ENCODE assay signal across 31 mouse cellular contexts in the genomic region with DNA sequence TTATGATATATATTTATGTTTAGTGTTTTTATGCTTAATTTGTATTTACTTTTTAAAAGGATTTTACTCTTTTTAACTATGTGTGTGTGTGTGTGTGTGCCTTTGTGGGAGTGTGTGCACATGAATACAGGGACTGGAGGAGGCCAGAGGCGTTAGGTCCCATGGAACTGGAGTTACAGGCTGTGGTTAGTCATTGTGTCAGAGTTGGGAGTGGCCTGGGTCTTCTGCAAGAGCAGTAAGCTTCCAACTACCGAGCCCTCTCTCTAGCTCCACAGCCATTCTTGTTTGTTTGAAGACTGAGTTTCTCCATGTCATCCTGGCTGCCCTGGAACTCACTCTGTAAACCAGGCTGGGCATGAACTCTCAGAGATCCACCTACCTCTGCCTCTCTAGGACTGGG. TPM values are rescaled to one million over a fixed set of nuclear protein-coding genes. Genes with fewer than 3 reads are reported as not detected.
DNase-seq lines count a peak whose midpoint lies in the region; ATAC-seq and TF ChIP-seq lines count a peak whose summit lies in the region.
"Had no signal": no experiment of that assay in that cellular context is flagged by ENCODE, and none has a peak within 500 bp of the region (broad histone marks: within the 10 kb centered on the region; RNA-seq: fewer than 3 reads in every experiment).

No protein-coding gene starts in this region.

- no peaks in the 10 kb centered on the region for H3K9me3 ChIP-seq in liver, embryonic 15.5 days (replicated peaks)
- no peaks in the 10 kb centered on the region for H3K9me3 ChIP-seq in kidney, embryonic 15.5 days (replicated peaks)
- H3K9me3 ChIP-seq: embryonic facial prominence, embryonic 15.5 days; hindbrain, embryonic 13.5 days; midbrain, embryonic 15.5 days; neural tube, embryonic 12.5 days had no signal

- H3K4me1 ChIP-seq in liver, embryonic 15.5 days (replicated peaks), result peaks cover 57% of the 10 kb centered on the region
- peaks cover 2% of the 10 kb centered on the region for H3K4me1 ChIP-seq in bone marrow, adult 2 months (ENCODE audit: control insufficient read depth, insufficient read depth, low read length)
- H3K4me1 ChIP-seq in kidney, embryonic 15.5 days, result peaks cover 11% of the 10 kb centered on the region
- H3K4me1 ChIP-seq: embryonic facial prominence, embryonic 15.5 days; hindbrain, embryonic 13.5 days; midbrain, embryonic 15.5 days; neural tube, embryonic 12.5 days had no signal

- no peak for DNase-seq in liver
- DNase-seq in yolk sac, embryonic 10.5 days (ENCODE audit: low spot score), result peak; percentile 14
- no peak for DNase-seq in ovary, postnatal 10 days (ENCODE audit: low spot score)
- DNase-seq: adrenal gland, postnatal 10 days; cerebellum, adult 8-10 months; gastrocnemius, postnatal 25 days; kidney, adult 2 months; kidney, postnatal 10 days; left cerebral cortex, postnatal 4 days; retina, postnatal 1 day; right cerebral cortex, postnatal 25 days; thymus, adult 2 months; thymus, postnatal 4 days had no signal

- no peaks in the 10 kb centered on the region for H3K36me3 ChIP-seq in liver, embryonic 15.5 days (replicated peaks)
- no peaks in the 10 kb centered on the region for H3K36me3 ChIP-seq in kidney, embryonic 15.5 days
- H3K36me3 ChIP-seq: embryonic facial prominence, embryonic 15.5 days; hindbrain, embryonic 13.5 days; midbrain, embryonic 15.5 days; neural tube, embryonic 12.5 days had no signal

- no peak for TF ChIP-seq POLR2A in bone marrow, adult 2 months (IDR thresholded peaks at IDR 0.05; ENCODE audit: borderline replicate concordance, control insufficient read depth, low read depth, low read length)

- no peaks in the 10 kb centered on the region for H3K27me3 ChIP-seq in liver, embryonic 15.5 days
- no peaks in the 10 kb centered on the region for H3K27me3 ChIP-seq in kidney, embryonic 15.5 days
- H3K27me3 ChIP-seq: embryonic facial prominence, embryonic 15.5 days; hindbrain, embryonic 13.5 days; midbrain, embryonic 15.5 days; neural tube, embryonic 12.5 days had no signal

- H3K9ac ChIP-seq in liver, embryonic 15.5 days, result no peak overlapping the region
- H3K9ac ChIP-seq in kidney, embryonic 15.5 days, result no peak overlapping the region
- H3K9ac ChIP-seq: embryonic facial prominence, embryonic 15.5 days; hindbrain, embryonic 13.5 days; midbrain, embryonic 15.5 days; neural tube, embryonic 12.5 days had no signal

- H3K4me3 ChIP-seq in liver, embryonic 15.5 days (replicated peaks), result no peak overlapping the region
- H3K4me3 ChIP-seq in bone marrow, adult 2 months (replicated peaks; ENCODE audit: control insufficient read depth, low read depth, low read length), result no peak overlapping the region
- H3K4me3 ChIP-seq in kidney, embryonic 15.5 days (replicated peaks), result no peak overlapping the region
- H3K4me3 ChIP-seq: embryonic facial prominence, embryonic 15.5 days; hindbrain, embryonic 13.5 days; midbrain, embryonic 15.5 days; neural tube, embryonic 12.5 days had no signal

- 0 out of 2 replicates have a peak overlapping the region, but pooled peaks have one; percentile 21 for H3K27ac ChIP-seq in liver, embryonic 15.5 days (replicated peaks)
- H3K27ac ChIP-seq in bone marrow, adult 2 months (ENCODE audit: control insufficient read depth, insufficient read depth, low read depth, low read length, poor library complexity), result peak overlapping the region; percentile 11; the same call in 1 of the 2 replicates
- no peak overlapping the region for H3K27ac ChIP-seq in kidney, embryonic 15.5 days
- H3K27ac ChIP-seq: embryonic facial prominence, embryonic 15.5 days; hindbrain, embryonic 13.5 days; midbrain, embryonic 15.5 days; neural tube, embryonic 12.5 days had no signal

- TF ChIP-seq CTCF in bone marrow, adult 2 months (IDR thresholded peaks at IDR 0.05; ENCODE audit: control insufficient read depth, insufficient read depth, low read length), result no peak

- H3K4me2 ChIP-seq in liver, embryonic 15.5 days, result no peak overlapping the region
- no peak overlapping the region for H3K4me2 ChIP-seq in kidney, embryonic 15.5 days
- H3K4me2 ChIP-seq: embryonic facial prominence, embryonic 15.5 days; hindbrain, embryonic 13.5 days; midbrain, embryonic 15.5 days; neural tube, embryonic 12.5 days had no signal

- ATAC-seq in liver, embryonic 15.5 days (ENCODE audit: insufficient read depth), result no peak
- ATAC-seq in megakaryocyte, adult 5-6 weeks (ENCODE audit: poor library complexity, severe bottlenecking), result peak; percentile 77
- no peak for ATAC-seq in kidney, embryonic 15.5 days (replicated peaks; ENCODE audit: low FRiP score)
- ATAC-seq: forebrain, embryonic 16.5 days; midbrain, embryonic 15.5 days had no signal

- 22% methylated on average over 2 of the region's 2 CpGs for WGBS in liver, embryonic 15.5 days (ENCODE audit: insufficient replicate concordance)
- 18% methylated on average over 2 of the region's 2 CpGs for WGBS in bone marrow, adult 2 months
- WGBS in kidney, embryonic 15.5 days, result 43% methylated on average over 2 of the region's 2 CpGs

RNA-seq across cellular contexts. Expression of a gene that starts 27.2 kb away (rescaled TPM):
- polyA plus RNA-seq in liver, embryonic 15.5 days (2015; fragmentation: Nextera tagmentation; extraction: Ambion mirVana), result not detected in 2 replicates
- not detected in 2 replicates for polyA plus RNA-seq in bone marrow, adult 2 months (2011; ENCODE audit: insufficient read depth, insufficient read length, low replicate concordance, missing spikeins)
- total RNA-seq in megakaryocyte, adult 5-6 weeks (2015), result not detected in 2 replicates
- total RNA-seq in megakaryocyte, adult 5-6 weeks (2017), result not detected in 2 replicates
- not detected in 2 replicates for polyA plus RNA-seq in kidney, embryonic 15.5 days (2015; fragmentation: Nextera tagmentation; extraction: Ambion mirVana)
- total RNA-seq: adrenal gland, postnatal 10 days; common myeloid progenitor, adult 5-6 weeks; gastrocnemius, postnatal 25 days; heart, adult 8-10 months; heart, postnatal 25 days; left cerebral cortex, adult 8-10 months; left cerebral cortex, postnatal 4 days had no signal
- polyA plus RNA-seq: C2C12; embryonic facial prominence, embryonic 15.5 days; forebrain, embryonic 16.5 days; heart, embryonic 14.5 days; hindbrain, embryonic 13.5 days; liver, embryonic 16.5 days; midbrain, embryonic 15.5 days; neural tube, embryonic 12.5 days; spleen, adult 2 months; stomach, embryonic 14.5 days; thymus, adult 2 months had no signal

RNA-seq across cellular contexts. Expression of a gene that starts 27.9 kb away (rescaled TPM):
- polyA plus RNA-seq in liver, embryonic 15.5 days (2015; fragmentation: Nextera tagmentation; extraction: Ambion mirVana), result 15.8 and 16.5 TPM in 2 replicates
- polyA plus RNA-seq in bone marrow, adult 2 months (2011; ENCODE audit: insufficient read depth, insufficient read length, low replicate concordance, missing spikeins), result 10.0 and 10.9 TPM in 2 replicates
- total RNA-seq in megakaryocyte, adult 5-6 weeks (2015), result 20.6 and 24.1 TPM in 2 replicates
- 16.1 and 18.6 TPM in 2 replicates for total RNA-seq in megakaryocyte, adult 5-6 weeks (2017)
- polyA plus RNA-seq in kidney, embryonic 15.5 days (2015; fragmentation: Nextera tagmentation; extraction: Ambion mirVana), result 43.6 and 44.3 TPM in 2 replicates

RNA-seq across cellular contexts. Expression of a gene that starts 37.6 kb away (rescaled TPM):
- polyA plus RNA-seq in liver, embryonic 15.5 days (2015; fragmentation: Nextera tagmentation; extraction: Ambion mirVana), result 5.6 TPM in 2 replicates
- polyA plus RNA-seq in bone marrow, adult 2 months (2011; ENCODE audit: insufficient read depth, insufficient read length, low replicate concordance, missing spikeins), result 7.2 and 20.4 TPM in 2 replicates
- total RNA-seq in megakaryocyte, adult 5-6 weeks (2015), result 7.1 and 9.5 TPM in 2 replicates
- total RNA-seq in megakaryocyte, adult 5-6 weeks (2017), result 7.1 and 10.2 TPM in 2 replicates
- 54.2 and 56.2 TPM in 2 replicates for polyA plus RNA-seq in kidney, embryonic 15.5 days (2015; fragmentation: Nextera tagmentation; extraction: Ambion mirVana)
